Comparison of ENCODE assay signal across 9 mouse cellular contexts in the genomic region with DNA sequence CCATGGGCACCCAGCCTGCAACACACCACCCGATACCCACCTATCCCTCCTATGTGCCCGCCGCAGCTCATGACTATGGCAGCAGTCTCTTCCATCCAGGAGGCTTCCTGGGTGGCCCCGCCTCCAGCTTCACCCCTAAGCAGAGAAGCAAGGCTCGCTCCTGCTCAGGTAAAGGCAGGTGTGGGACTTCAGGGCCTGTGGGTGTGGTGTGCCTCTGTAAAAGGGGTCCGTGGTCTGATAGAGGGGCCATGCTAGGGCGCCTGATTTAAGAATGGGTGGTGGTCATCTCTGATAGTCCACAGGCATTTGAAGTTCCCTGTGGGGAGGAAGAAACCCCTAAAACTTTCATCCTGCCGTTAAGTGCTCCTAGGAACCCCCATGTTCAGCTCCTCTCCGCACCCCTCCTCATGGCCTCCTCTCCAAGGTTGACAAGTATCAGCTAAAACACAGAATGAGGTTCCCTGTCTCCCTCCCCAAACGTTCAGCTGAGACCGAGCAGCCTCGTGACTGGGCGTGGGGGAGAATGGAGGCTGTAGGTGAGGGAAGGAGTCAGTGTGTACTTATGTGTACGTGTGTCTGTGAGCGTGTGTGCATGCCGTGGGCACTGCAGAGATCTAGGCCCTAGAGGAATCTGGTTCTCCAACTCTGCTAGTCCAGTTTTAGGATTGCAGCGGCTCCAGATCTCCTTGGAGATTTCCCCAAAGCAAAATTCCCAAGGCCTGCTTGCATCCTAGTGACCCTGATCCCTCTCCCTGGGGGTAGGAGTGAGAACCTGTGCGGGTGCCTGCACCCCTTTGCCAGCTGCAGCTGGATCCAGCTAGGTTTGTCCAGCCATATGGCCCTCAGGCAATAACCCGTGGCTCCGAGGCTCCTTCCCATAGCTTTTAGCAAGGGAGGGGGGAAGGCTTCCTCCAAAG. TPM values are rescaled to one million over a fixed set of nuclear protein-coding genes. Genes with fewer than 3 reads are reported as not detected.
DNase-seq lines count a peak whose midpoint lies in the region; ATAC-seq and TF ChIP-seq lines count a peak whose summit lies in the region.
"Had no signal": no experiment of that assay in that cellular context is flagged by ENCODE, and none has a peak within 500 bp of the region (broad histone marks: within the 10 kb centered on the region; RNA-seq: fewer than 3 reads in every experiment).

No protein-coding gene starts in this region.

- intact Hi-C loops in left cerebral cortex, postnatal 4 days (cut with DNase I) = no loop called here

- peak; percentile 54 for DNase-seq in kidney, adult 2 months
- no peak for DNase-seq in kidney, postnatal 14 days
- no peak for DNase-seq in left cerebral cortex, postnatal 4 days
- DNase-seq: cerebellum, adult 9-11 months had no signal

- H3K9ac ChIP-seq in hindbrain, embryonic 12.5 days = peak overlapping the region; percentile 49; the same call in 1 of the 2 replicates
- H3K9ac ChIP-seq in midbrain, embryonic 13.5 days (replicated peaks) = no peak overlapping the region

- H3K27me3 ChIP-seq in kidney, adult 2 months (replicated peaks; ENCODE audit: control insufficient read depth, insufficient read depth, low read length) = peaks cover 2% of the 10 kb centered on the region; the same call in 1 of the 2 replicates
- H3K27me3 ChIP-seq in hindbrain, embryonic 12.5 days = peaks cover 98% of the 10 kb centered on the region
- H3K27me3 ChIP-seq in midbrain, embryonic 13.5 days = peaks cover 99% of the 10 kb centered on the region

- no peak for TF ChIP-seq CTCF in kidney, adult 2 months (conservative IDR thresholded peaks at IDR 0.05; ENCODE audit: insufficient read depth, insufficient read length, low read depth, low read length)

- no peak for ATAC-seq in hindbrain, embryonic 12.5 days (ENCODE audit: low FRiP score)
- ATAC-seq in midbrain, embryonic 13.5 days = no peak
- ATAC-seq in activated CD4-positive, CD25-positive, alpha-beta regulatory T cell, adult 4 months = no peak

- peak overlapping the region; percentile 60 for H3K4me2 ChIP-seq in hindbrain, embryonic 12.5 days (replicated peaks)
- peak overlapping the region; percentile 64 for H3K4me2 ChIP-seq in midbrain, embryonic 13.5 days (replicated peaks)

- 46% methylated on average over 20 of the region's 20 CpGs for WGBS in kidney, adult 2 months
- WGBS in hindbrain, embryonic 12.5 days = 4% methylated on average over 20 of the region's 20 CpGs
- 4% methylated on average over 20 of the region's 20 CpGs for whole genome bisulfite sequencing in midbrain, embryonic 13.5 days

- H3K36me3 ChIP-seq in kidney, adult 2 months (ENCODE audit: control insufficient read depth, insufficient read depth, low read length) = no peaks in the 10 kb centered on the region
- H3K36me3 ChIP-seq in hindbrain, embryonic 12.5 days = no peaks in the 10 kb centered on the region
- H3K36me3 ChIP-seq in midbrain, embryonic 13.5 days = no peaks in the 10 kb centered on the region

- H3K4me3 ChIP-seq in kidney, adult 2 months (ENCODE audit: insufficient read depth, low read depth, low read length) = peak overlapping the region; percentile 42
- H3K4me3 ChIP-seq in brown adipose tissue, adult 24 weeks (ENCODE audit: insufficient read depth, low read depth, low read length) = peak overlapping the region; percentile 85
- H3K4me3 ChIP-seq in hindbrain, embryonic 12.5 days = peak overlapping the region; percentile 40
- H3K4me3 ChIP-seq in midbrain, embryonic 13.5 days (replicated peaks) = peak overlapping the region; percentile 47

- no peaks in the 10 kb centered on the region for H3K4me1 ChIP-seq in kidney, adult 2 months (ENCODE audit: control insufficient read depth, insufficient read depth, low read length)
- H3K4me1 ChIP-seq in brown adipose tissue, adult 24 weeks (ENCODE audit: control insufficient read depth, insufficient read depth, insufficient read length, low read length) = peaks cover 9% of the 10 kb centered on the region
- peaks cover 39% of the 10 kb centered on the region for H3K4me1 ChIP-seq in hindbrain, embryonic 12.5 days
- H3K4me1 ChIP-seq in midbrain, embryonic 13.5 days (replicated peaks) = peaks cover 71% of the 10 kb centered on the region

- H3K27ac ChIP-seq in kidney, adult 2 months (ENCODE audit: insufficient read depth, low read depth, low read length) = peak overlapping the region; percentile 7; the same call in 1 of the 2 replicates
- peak overlapping the region; percentile 90; the same call in 1 of the 2 replicates for H3K27ac ChIP-seq in brown adipose tissue, adult 24 weeks (replicated peaks; ENCODE audit: low read depth, low read length)
- no peak overlapping the region for H3K27ac ChIP-seq in hindbrain, embryonic 12.5 days
- no peak overlapping the region for H3K27ac ChIP-seq in midbrain, embryonic 13.5 days

- TF ChIP-seq POLR2A in kidney, adult 2 months (IDR thresholded peaks at IDR 0.05; ENCODE audit: low read depth, low read length) = no peak

- no peaks in the 10 kb centered on the region for H3K9me3 ChIP-seq in hindbrain, embryonic 12.5 days (replicated peaks)
- H3K9me3 ChIP-seq in midbrain, embryonic 13.5 days = no peaks in the 10 kb centered on the region

RNA-seq across cellular contexts. Expression of a gene that starts 7.3 kb away (rescaled TPM):
- polyA plus RNA-seq in kidney, adult 2 months (2012; rRNA removed) = 36.9 and 37.4 TPM in 2 replicates
- 4.7 and 7.0 TPM in 2 replicates for polyA plus RNA-seq in brown adipose tissue, adult 24 weeks (2012; ENCODE audit: insufficient read depth, insufficient read length, missing spikeins)
- 29.4 and 43.6 TPM in 2 replicates for polyA plus RNA-seq in hindbrain, embryonic 12.5 days (2016; fragmentation: Nextera tagmentation; extraction: Ambion mirVana)
- 25.7 and 38.1 TPM in 2 replicates for polyA plus RNA-seq in midbrain, embryonic 13.5 days (2015; fragmentation: Nextera tagmentation; extraction: Ambion mirVana)
- polyA plus RNA-seq in activated CD4-positive, CD25-positive, alpha-beta regulatory T cell, adult 4 months (2017; shearing (Covaris generic)) = not detected
- total RNA-seq in left cerebral cortex, postnatal 4 days (2021) = 1 to 10 TPM; 2.6 to 3.1 TPM

RNA-seq across cellular contexts. Expression of a gene that starts 21.1 kb away (rescaled TPM):
- 0.10 TPM in 1 of 2 replicates, not detected in the other for polyA plus RNA-seq in kidney, adult 2 months (2012; rRNA removed)
- polyA plus RNA-seq in brown adipose tissue, adult 24 weeks (2012; ENCODE audit: insufficient read depth, insufficient read length, missing spikeins) = not detected in 2 replicates
- polyA plus RNA-seq in hindbrain, embryonic 12.5 days (2016; fragmentation: Nextera tagmentation; extraction: Ambion mirVana) = not detected in 2 replicates
- not detected in 2 replicates for polyA plus RNA-seq in midbrain, embryonic 13.5 days (2015; fragmentation: Nextera tagmentation; extraction: Ambion mirVana)
- not detected for polyA plus RNA-seq in activated CD4-positive, CD25-positive, alpha-beta regulatory T cell, adult 4 months (2017; shearing (Covaris generic))
- total RNA-seq in left cerebral cortex, postnatal 4 days (2021) = not detected
- total RNA-seq: hematopoietic stem cell, adult 5-6 weeks had no signal

Comparison
In these comparisons a context has a peak if more than half of its experiments do, and no peak if none do; other contexts are left out.
1. H3K27ac ChIP-seq: peak in kidney, adult 2 months (single experiment) and brown adipose tissue, adult 24 weeks (single experiment); none in hindbrain, embryonic 12.5 days (single experiment) and midbrain, embryonic 13.5 days (single experiment).
2. Peak in every context shown above with its lines, with median percentiles within 50 percentile points of each other: H3K4me3 ChIP-seq.